Mouse (Mus musculus): Measurements from ENCODE around the gene Map3k11.

- TF ChIP-seq CTCF (IDR thresholded peaks at IDR 0.05; ENCODE audit: extremely low read depth, insufficient read depth, low read length) (no peak), POLR2A (IDR thresholded peaks at IDR 0.05; ENCODE audit: extremely low read depth, insufficient read depth, low read length) (no peak)
These were observed 37.4 kb downstream of the Map3k11 start, which contains the start of gene Ehbp1l1 for GRCm38 (mm10) chr19:5725767-5726515.
